Mouse (Mus musculus) heart, adult 11 months (tissue): Measurements from ENCODE around the gene Arl5a.
A peak's percentile ranks its signal among the peaks of the same experiment; 100 is the strongest.

ENCODE experiments used
- DNase-seq: peaks from one replicate; pipeline ENCODE4 v3.0.0; 2022

The Arl5a gene

DNA sequence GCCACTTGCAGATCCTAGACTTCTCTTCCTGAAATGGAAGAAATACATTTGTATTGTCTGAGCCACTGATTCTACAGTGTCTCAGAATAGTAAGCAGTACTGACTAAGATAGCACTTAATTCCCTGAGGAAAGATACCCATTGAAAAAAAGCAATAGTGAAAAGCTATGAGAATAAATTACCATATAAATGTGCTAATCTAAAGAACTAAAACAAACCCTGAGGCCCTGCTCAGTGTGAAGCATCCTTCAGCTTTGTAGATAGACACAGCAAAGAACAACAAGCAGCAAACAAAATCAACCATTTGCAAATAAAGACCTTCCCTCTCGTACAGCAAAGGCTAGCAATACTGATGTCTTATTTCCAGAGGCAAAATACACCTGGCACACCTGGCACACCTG, 65.0 kb downstream of the Arl5a start:
- peak; percentile 43 for DNase-seq

DNA sequence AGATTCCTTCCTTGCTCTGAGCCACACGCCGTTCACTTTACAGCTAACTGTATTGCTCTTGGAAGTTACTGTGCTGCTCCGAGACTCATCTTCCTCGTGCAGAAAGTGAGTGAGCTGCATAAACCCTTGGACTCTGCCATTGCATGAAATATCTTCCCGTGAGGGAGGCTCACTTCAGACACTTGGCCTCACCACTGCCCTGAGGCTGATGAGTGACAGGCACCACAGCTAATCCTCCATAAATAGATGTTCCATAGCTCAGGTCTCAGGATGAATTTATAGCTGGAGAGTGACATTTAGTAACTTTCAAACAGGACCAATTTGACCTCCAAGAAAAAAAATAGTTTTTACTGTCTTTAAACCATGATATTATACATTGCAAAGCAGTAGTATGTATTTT, 66.5 kb downstream of the Arl5a start:
- peak; percentile 72 for DNase-seq

DNA sequence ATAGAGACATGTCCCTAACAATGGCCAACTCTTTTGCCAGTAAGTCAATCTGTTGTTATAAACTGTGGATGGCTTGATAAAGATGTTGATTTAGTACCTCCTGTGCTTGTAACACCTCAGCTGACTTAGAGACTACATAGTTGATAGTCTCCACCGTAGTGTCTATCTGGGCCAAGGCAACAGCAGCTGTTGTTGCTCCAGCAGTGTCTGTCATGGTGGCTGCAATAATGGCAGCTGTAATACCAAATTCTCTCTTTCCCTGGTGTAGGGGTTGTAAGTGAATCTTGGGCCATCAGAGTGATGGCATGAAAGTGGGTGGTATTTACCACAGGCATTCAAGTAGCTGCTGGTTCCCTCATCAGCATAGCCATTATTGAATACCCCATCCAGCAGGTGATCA, 73.7 kb downstream of the Arl5a start:
- peak; percentile 79 for DNase-seq
